Mouse (Mus musculus) lung, postnatal 4 days (tissue): ENCODE measurements around the gene Atp6v1g1.

Experiments used
- DNase-seq, 2 experiments: peaks; one replicate each; pipeline ENCODE4 v3.0.0; 2021

Gene Atp6v1g1

GRCm38 (mm10) chr4:63544494-63545230 is at the start of gene Atp6v1g1:
Atp6v1g1 (plus strand) TSS chr4:63544772.
- peak; percentile 96 to 97 for DNase-seq

GRCm38 (mm10) chr4:63494967-63495914 is 49.3 kb upstream of the Atp6v1g1 start:
- peak; percentile 70 to 81 for DNase-seq

- DNase-seq = peak; percentile 79 to 84
Measured at GRCm38 (mm10) chr4:63495915-63496278, 48.7 kb upstream of the Atp6v1g1 start, which contains the start of gene Whrn. Whrn (minus strand) TSS chr4:63495991.

- DNase-seq = no peak
Measured at GRCm38 (mm10) chr4:63496312-63496711, 48.3 kb upstream of the Atp6v1g1 start.

- no peak for DNase-seq
Measured at GRCm38 (mm10) chr4:63498346-63498745, 46.2 kb upstream of the Atp6v1g1 start.

GRCm38 (mm10) chr4:63501050-63501449 is 43.5 kb upstream of the Atp6v1g1 start:
- DNase-seq = no peak

GRCm38 (mm10) chr4:63503949-63504348 is 40.6 kb upstream of the Atp6v1g1 start:
- no peak for DNase-seq

GRCm38 (mm10) chr4:63507478-63507877 is 37.1 kb upstream of the Atp6v1g1 start:
- no peak for DNase-seq

GRCm38 (mm10) chr4:63508232-63508631 is 36.3 kb upstream of the Atp6v1g1 start:
- DNase-seq = peak; percentile 77 to 86

- DNase-seq = no peak
Measured at GRCm38 (mm10) chr4:63512921-63513320, 31.7 kb upstream of the Atp6v1g1 start.

- no peak for DNase-seq
Measured at GRCm38 (mm10) chr4:63514454-63514984, 30.1 kb upstream of the Atp6v1g1 start.

- DNase-seq = no peak
Measured at GRCm38 (mm10) chr4:63515021-63515420, 29.6 kb upstream of the Atp6v1g1 start.

GRCm38 (mm10) chr4:63521813-63522419 is 22.7 kb upstream of the Atp6v1g1 start:
- DNase-seq = no peak

- no peak for DNase-seq
Measured at GRCm38 (mm10) chr4:63525514-63525913, 19.1 kb upstream of the Atp6v1g1 start.

GRCm38 (mm10) chr4:63528946-63529345 is 15.6 kb upstream of the Atp6v1g1 start:
- DNase-seq = no peak

GRCm38 (mm10) chr4:63530409-63530808 is 14.2 kb upstream of the Atp6v1g1 start:
- DNase-seq = no peak

- DNase-seq = no peak
Measured at GRCm38 (mm10) chr4:63537602-63538001, 7.0 kb upstream of the Atp6v1g1 start.

GRCm38 (mm10) chr4:63542209-63542608 is 2.4 kb upstream of the Atp6v1g1 start:
- DNase-seq = no peak

GRCm38 (mm10) chr4:63543746-63544493 is 652 bp upstream of the Atp6v1g1 start:
- peak; percentile 16 to 35 for DNase-seq

- DNase-seq = no peak
Measured at GRCm38 (mm10) chr4:63545231-63545958, 823 bp downstream of the Atp6v1g1 start.

GRCm38 (mm10) chr4:63546441-63547055 is 2.0 kb downstream of the Atp6v1g1 start:
- no peak for DNase-seq
